Mouse (Mus musculus) layer of hippocampus, postnatal 25 days (tissue): Measurements from ENCODE around the gene Krtcap2. TPM values are rescaled to one million over a fixed set of nuclear protein-coding genes. Genes with fewer than 3 reads are reported as not detected.

ENCODE experiments used
- DNase-seq, 2 experiments: peaks; one replicate each; pipeline ENCODE4 v3.0.0; 2022; ENCODE audit warnings: mixed read lengths in 2 of 2, low spot score in 1 of 2; ENCODE audit errors: extremely low spot score in 1 of 2
- total RNA-seq, 2 experiments: library from RNA; stranded (reverse); gene quantifications; 2 replicates each; pipeline ENCODE4 v1.2.3; 2021

Gene Krtcap2
- total RNA-seq, 2 experiments from 2014 or later = 79.2 to 87.4 TPM

- no peak for DNase-seq
These were observed 21.0 kb upstream of the Krtcap2 start for GRCm38 (mm10) chr3:89224796-89225195.

GRCm38 (mm10) chr3:89225321-89225815 is 20.4 kb upstream of the Krtcap2 start:
- DNase-seq = no peak

- no peak for DNase-seq
These were observed 19.8 kb upstream of the Krtcap2 start for GRCm38 (mm10) chr3:89225918-89226317.

GRCm38 (mm10) chr3:89226361-89226760 is 19.4 kb upstream of the Krtcap2 start:
- DNase-seq = no peak

GRCm38 (mm10) chr3:89226900-89227299 is 18.9 kb upstream of the Krtcap2 start, which contains the start of gene Mtx1:
TSS of gene Mtx1 (minus strand) at chr3:89227088.
- no peak for DNase-seq

GRCm38 (mm10) chr3:89227307-89228179 is 18.2 kb upstream of the Krtcap2 start:
- DNase-seq = peak; percentile 74 to 80

- peak; percentile 77 to 92 for DNase-seq
These were observed 17.6 kb upstream of the Krtcap2 start for GRCm38 (mm10) chr3:89228180-89228549.

GRCm38 (mm10) chr3:89228836-89229235 is 16.9 kb upstream of the Krtcap2 start, which contains the start of gene Muc1:
TSS of gene Muc1 (plus strand) at chr3:89229057.
- no peak for DNase-seq

GRCm38 (mm10) chr3:89229276-89229675 is 16.5 kb upstream of the Krtcap2 start:
- no peak for DNase-seq

- no peak for DNase-seq
These were observed 15.2 kb upstream of the Krtcap2 start for GRCm38 (mm10) chr3:89230561-89230960.

GRCm38 (mm10) chr3:89231345-89231744 is 14.4 kb upstream of the Krtcap2 start:
- no peak for DNase-seq

- DNase-seq = no peak
These were observed 13.9 kb upstream of the Krtcap2 start for GRCm38 (mm10) chr3:89231772-89232275.

- DNase-seq = no peak
These were observed 13.2 kb upstream of the Krtcap2 start for GRCm38 (mm10) chr3:89232614-89233013.

GRCm38 (mm10) chr3:89233562-89234110 is 12.1 kb upstream of the Krtcap2 start:
- DNase-seq = no peak

- no peak for DNase-seq
These were observed 9.2 kb upstream of the Krtcap2 start for GRCm38 (mm10) chr3:89236516-89236915.

- no peak for DNase-seq
These were observed 8.1 kb upstream of the Krtcap2 start for GRCm38 (mm10) chr3:89237682-89238081.

- DNase-seq = no peak
These were observed 7.3 kb upstream of the Krtcap2 start for GRCm38 (mm10) chr3:89238494-89238893.

- peak in 1 of 2 experiments; percentile 67 for DNase-seq
These were observed 3.4 kb upstream of the Krtcap2 start for GRCm38 (mm10) chr3:89242331-89242895.

GRCm38 (mm10) chr3:89243609-89244008 is 2.2 kb upstream of the Krtcap2 start:
- DNase-seq = no peak

- no peak for DNase-seq
These were observed 1.4 kb upstream of the Krtcap2 start for GRCm38 (mm10) chr3:89244158-89244981.
